Mouse (Mus musculus): ENCODE results near the gene Rasgrp2.

The Rasgrp2 gene

DNA sequence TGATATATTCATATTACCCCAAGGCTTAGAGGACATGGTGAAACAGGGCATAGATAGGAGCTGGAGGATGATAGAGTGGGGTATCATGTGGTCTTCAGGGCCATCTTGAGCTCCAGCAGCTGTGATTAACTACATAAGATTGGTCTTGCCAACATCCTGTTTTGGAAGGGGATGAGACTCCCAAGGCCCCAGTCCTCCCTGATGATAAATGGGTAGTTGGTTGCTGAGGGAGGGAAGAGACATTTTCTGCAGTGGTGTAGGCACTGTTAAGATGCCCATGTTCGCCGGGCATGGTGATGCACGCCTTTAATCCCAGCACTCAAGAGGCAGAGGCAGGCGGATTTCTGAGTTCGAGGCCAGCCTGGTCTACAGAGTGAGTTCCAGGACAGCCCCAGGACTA is 17.9 kb upstream of the Rasgrp2 start:
- intact Hi-C loops (cut with DNase I), result no loop called here

DNA sequence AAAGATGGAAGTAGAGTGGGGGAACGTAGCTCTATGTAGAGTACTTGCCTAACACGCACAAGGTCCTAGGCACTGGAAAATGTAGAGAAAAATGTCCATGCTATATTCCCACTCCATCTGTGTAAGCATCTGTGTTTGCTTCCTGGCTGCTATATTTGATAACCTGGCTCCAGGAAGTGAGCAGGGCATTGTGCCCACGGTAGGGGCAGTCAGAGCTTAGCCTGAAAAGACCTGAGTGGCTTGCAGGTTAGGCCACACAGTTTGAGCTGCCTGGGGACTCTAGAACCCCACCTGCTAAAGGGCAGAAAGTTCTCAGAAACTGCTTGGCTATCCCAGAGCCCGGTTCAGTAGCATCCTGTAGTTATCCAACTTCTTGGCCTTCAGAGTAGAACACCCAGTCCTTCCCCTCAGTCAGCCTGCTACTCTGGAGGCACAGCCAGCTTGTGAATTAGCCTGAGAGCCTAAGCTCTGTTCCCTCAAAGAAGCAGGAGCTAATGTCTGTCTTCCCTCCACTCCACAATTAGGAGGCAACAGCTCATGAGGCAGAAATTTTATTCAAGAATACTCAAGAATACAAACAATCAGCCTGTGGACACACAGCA is 16.7 kb upstream of the Rasgrp2 start:
- intact Hi-C loops (cut with DNase I), result no loop called here

DNA sequence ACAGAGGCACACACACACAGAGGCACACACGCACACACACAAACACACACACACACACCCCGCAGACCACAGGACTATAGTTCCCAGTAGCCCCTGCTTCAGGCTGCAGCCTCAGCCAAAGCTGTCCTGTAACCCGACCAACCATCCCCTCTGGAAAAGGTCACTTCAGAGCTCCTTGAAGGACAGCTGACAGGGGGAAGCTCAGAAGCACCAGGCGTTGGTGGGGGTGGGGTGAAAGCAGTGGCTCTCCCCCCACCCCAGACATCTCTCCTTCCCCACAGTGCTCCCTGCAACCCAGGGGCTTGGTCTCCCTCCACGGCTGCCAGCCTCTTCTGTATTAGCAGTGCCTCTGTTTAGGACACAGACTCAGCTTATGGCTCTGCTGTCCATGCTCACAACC is 15.7 kb upstream of the Rasgrp2 start:
- intact Hi-C loops (cut with DNase I), result no loop called here

DNA sequence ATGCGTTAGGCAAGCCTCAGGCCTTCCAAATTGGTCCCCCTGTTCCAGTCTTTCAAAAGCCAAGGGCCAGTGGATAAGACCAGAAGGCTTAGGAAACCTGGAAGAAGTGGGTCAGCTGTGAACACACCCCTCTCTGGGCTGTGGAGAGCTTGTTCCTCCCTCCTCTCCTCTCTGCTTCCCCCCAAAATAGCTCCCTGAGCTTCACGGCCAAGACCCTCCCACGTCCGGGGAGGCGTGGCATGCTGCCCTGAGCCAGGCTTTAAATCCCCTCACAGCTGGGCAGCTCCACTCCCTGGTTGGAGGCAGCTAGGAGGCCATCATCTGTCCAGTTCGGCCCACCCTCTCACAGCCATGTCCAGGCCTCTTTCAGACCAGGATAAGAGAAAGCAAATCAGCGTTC is 15.0 kb upstream of the Rasgrp2 start, which contains the start of gene Pygm:
Gene Pygm (plus strand): TSS at position 272 of the 400 bp plus-strand sequence.
- intact Hi-C loops (cut with DNase I), result no loop called here

DNA sequence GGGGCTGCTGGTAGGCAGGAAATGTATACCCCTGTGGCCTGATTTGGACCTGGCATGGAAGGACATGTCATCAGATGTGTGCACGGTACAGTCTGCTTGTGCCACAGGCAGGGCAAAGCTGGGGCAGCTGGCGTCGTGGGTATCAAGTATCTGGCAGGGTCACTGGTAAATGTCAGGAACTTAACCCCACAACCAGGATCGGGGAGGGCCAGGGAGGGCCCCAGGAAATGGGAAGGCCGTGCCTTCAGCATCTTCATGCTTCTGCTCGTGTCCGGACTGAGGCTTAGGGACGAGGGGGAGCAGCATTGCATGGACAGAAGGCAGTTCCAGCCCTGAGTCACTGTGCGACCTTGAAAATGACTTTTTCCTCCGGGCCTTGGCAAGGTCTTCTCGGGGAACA is 14.2 kb upstream of the Rasgrp2 start:
- intact Hi-C loops (cut with DNase I), result no loop called here

DNA sequence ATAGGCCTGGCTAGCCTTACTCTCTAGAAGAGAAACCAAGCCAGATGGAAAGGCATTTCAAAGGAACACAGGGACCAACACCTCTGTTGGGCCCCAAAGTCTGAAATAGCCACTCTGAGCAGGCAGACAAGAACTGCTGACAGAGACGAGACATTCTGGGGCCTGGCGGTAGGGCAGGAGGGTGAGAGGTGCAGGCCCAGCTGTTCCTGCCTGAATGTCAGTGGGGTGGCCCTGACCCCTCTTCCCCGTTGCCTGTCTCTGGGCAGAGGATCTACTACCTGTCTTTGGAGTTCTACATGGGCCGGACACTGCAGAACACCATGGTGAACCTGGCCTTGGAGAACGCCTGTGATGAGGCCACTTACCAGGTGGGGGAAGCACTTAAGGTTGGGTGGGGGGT is 13.7 kb upstream of the Rasgrp2 start:
- intact Hi-C loops (cut with DNase I), result no loop called here

DNA sequence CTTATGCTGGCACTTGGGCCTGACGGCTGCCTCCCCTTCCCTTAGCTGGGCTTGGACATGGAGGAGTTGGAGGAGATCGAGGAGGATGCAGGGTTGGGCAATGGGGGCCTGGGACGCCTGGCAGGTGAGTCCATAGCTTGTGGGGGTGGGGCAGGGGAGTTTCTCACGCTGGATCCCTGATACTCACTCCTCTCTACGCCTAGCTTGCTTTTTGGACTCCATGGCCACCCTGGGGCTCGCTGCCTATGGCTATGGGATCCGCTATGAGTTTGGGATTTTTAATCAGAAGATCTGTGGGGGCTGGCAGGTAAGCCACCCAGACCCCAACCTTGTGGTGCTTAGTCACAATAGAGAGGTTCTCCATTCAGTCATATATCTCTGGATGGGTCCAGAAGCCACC is 13.3 kb upstream of the Rasgrp2 start:
- intact Hi-C loops (cut with DNase I), result no loop called here

DNA sequence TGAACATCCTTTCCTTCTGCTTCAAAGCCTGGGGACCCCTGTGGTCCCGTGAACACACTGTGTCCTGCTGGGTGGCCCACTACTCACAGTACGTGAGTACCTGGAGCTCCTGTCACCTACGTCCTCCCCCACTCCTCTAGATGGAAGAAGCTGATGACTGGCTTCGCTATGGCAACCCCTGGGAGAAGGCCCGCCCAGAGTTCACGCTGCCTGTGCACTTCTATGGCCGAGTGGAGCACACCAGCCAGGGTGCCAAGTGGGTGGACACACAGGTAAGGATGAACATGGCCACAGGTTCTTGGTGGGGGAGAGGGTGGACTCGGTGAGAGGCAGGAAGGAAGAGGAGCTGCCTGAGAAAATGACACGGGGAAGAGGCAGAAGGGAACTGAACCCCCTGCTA is 12.9 kb upstream of the Rasgrp2 start:
- intact Hi-C loops (cut with DNase I), result no loop called here

DNA sequence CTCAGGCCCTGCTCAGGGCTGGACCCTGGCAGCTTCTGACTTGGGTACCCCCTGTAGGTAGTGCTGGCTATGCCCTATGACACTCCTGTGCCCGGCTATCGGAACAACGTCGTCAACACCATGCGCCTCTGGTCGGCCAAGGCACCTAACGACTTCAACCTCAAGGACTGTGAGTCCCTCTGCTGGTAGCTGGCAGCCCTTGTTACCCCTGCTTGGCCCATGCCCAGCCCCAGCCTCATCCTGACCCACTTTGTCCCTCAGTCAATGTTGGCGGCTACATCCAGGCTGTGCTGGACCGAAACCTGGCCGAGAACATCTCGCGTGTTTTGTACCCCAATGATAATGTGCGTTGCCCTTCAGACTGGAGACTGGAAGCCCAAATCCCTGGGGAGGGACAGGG is 11.1 kb upstream of the Rasgrp2 start:
- intact Hi-C loops (cut with DNase I), result no loop called here

DNA sequence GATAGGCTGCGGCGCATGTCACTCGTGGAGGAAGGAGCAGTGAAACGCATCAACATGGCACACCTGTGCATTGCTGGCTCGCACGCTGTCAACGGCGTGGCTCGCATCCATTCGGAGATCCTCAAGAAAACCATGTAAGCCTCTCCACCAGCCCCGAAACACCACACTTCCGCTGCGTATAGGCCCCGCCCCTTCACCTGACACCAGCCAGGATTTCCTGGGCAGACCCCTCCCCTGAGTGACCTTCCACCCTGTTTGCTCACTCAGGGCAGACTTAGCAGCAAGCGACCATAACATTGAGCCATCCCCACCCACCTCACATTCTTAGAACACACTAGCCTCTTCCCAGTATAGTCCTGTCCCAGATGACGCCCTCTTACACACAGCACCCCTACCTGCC is 9.3 kb upstream of the Rasgrp2 start:
- intact Hi-C loops (cut with DNase I), result no loop called here

DNA sequence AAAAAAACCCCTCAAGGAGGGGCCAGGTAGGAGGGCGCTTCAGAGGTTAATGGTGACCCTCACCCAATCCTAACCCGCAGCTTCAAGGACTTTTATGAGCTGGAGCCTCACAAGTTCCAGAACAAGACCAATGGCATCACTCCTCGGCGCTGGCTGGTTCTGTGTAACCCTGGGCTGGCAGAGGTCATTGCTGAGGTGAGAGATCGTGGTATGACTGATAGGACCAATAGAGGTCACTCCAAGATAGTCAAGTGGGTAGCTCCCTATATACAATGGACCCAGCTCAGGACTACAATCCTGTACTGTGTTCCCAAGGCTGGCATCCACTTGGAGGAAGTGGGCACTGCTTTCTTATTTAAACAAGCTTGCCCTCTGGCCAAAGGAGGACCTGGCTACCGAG is 8.9 kb upstream of the Rasgrp2 start:
- intact Hi-C loops (cut with DNase I), result no loop called here

DNA sequence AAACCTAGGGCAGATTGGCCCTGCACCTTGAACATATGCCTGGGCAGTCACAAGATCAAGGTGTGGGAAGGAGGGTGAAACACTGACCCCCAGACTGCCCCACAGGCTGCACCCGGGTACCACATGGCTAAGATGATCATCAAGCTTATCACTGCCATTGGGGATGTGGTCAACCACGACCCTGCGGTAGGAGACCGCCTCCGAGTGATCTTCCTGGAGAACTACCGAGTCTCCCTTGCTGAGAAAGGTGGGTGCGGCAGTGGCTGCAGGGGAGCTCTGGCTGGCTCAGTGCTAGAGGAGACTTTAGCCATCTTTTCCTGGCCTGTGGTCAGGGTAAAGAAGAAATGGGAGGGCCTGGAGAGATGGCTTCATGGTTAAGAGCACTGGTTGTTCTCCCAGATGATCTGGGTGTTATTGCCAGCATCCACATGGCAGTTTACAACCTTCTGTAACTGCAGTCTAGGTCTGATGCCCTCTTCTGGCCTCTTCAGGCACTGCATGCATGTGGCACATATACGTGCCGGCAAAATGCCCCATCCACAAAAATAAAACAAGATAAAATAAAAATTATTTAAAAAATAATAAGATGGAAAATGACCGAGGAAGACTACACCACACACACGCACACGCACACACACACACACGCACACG is 6.3 kb upstream of the Rasgrp2 start:
- intact Hi-C loops (cut with DNase I), result no loop called here

DNA sequence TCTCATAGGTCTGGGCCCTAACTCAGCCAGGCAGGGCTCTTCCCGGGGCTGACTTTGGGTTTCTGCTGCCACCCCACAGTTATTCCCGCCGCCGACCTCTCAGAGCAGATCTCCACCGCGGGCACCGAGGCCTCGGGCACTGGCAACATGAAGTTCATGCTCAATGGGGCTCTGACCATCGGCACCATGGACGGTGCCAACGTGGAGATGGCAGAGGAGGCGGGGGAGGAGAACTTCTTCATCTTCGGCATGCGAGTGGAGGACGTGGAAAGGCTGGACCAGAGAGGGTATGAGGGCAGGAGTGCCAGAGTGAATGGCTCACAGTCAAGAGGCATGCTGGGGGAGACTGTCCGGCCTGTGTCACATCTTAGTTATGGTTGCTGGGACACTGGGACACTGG is 5.5 kb upstream of the Rasgrp2 start:
- intact Hi-C loops (cut with DNase I), result no loop called here

DNA sequence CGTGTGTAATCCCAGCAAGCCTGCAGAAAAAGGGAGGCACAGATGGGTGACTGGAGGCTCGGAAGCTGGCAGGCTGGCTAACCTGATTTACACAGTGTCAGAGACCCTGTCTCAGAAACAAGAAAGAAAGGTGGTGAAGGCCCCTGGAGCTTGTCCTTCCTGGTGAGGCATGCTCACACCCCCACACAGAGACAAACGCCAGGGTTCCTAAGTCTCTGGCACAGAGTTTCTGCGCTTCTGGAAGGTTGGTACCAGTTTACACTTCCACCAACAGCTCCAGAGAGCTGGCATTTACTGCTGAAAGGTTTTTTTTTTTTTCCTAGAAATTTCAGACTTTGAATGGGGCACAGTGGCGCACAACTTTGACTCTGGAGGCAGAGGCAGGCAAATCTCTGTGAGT is 2.9 kb upstream of the Rasgrp2 start:
- intact Hi-C loops (cut with DNase I), result no loop called here

DNA sequence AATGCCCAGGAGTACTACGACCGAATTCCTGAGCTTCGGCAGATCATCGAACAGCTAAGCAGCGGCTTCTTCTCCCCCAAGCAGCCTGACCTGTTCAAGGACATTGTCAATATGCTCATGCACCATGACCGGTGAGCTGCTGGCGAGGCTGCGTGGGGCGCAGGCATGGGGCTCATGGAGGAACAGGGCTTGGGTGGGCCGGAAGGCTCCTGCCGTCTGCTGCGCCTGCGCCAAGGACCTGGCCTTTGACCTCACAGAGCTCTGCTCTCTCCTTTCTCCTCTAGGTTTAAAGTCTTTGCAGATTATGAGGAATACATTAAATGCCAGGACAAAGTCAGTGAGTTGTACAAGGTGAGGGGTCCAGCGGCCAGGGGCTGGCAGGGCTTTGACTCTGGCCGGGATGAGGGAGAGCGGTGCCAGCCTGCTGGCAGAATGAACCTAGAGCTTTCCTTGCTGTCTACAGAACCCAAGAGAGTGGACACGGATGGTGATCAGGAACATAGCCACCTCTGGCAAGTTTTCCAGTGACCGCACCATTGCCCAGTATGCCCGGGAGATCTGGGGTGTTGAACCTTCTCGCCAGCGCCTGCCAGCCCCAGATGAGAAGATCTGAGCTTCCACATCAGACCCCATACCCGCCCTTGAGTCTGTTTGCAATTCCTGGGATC is 1.4 kb upstream of the Rasgrp2 start:
- intact Hi-C loops (cut with DNase I), result no loop called here

DNA sequence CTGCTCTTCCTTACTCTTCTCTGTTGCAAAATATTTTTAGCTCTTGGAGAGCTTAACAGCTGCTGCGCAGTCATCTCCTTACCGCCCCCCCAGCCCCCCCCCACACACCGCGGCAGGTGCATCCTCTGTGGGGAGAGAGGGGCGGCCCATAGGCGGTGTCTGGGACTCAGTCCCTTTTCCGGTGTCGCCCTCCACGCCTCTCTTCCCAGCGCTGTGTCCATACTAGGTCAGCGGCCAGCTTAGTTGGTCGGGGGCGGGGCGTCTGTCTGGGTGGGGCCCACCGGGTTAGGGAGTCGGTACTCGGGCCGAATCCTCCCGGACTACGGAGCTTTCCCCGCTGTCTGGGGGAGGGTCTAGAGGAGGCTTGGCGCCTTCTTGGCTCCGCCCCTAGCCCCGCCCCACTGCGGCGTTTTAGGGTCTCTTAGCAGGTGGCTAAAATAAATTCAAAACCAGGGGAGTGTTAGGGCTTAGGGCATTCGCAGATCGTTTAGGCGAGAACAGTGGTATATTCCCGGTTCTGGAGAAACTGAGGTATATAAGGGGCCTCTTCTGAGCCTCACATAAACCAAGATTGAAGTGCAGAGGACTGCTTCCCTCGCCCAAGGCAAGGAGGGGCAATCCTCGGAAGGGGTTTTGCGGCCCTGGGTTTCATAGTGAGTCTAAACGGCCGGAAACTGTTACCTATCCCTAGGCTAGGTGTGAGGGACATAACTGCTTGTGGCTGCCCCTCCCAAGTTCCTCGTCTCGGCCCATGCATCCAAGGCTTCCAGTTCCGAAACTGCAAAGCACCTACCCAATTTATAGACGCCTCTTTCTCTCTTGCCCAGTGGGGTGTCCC is 474 bp upstream of the Rasgrp2 start:
- intact Hi-C loops (cut with DNase I), result no loop called here

DNA sequence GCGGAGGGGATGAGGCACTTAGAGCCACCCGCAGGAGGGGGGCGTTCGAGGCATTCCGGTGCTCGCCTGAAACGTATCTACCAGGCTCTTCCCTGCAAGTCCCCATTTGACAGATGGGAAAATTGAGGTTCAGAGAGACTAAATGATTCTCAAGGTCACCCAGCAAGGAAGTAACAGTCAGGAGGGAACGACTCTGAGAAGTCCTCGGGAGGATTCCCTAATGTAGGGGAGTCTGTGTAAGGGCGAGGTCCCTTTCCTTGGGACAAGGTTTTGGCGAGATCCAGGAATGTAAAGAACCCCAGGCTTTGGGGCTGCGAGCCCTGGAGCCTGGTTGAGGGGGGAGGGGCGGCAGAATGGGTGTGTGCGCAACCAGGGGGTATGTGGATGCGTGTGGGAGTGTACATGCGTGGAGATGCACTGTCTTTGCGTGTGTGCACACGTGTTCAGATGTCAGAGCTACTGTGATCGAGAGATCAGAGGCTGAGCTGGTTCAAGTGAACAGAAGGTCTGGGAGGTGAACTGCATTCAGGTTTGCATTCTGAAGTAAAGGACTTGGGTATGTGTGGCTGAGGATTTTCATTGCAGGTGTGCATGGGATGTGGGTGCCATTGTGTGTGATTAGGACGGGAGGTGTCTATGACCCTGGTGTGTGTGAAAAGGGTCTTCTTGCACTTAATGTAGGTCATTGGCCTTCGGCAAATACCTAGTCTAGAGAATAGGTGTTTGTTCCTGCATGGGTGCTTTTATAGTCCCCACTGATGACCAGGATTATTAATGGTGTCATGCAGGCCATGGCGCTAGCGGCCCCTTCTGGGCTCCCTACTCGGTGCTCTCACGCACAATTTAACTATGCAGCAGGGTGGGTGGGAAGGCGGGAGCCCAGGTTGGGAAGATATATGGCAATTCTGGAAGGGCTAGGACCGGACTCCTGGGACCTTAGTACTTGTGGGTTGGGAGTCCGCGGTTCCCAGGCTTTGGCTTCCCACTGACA is 1.3 kb downstream of the Rasgrp2 start:
- intact Hi-C loops (cut with DNase I), result loop anchor here (1.0 kb wide), 1 partner anchor 52 kb away; no protein-coding TSS in a partner anchor

DNA sequence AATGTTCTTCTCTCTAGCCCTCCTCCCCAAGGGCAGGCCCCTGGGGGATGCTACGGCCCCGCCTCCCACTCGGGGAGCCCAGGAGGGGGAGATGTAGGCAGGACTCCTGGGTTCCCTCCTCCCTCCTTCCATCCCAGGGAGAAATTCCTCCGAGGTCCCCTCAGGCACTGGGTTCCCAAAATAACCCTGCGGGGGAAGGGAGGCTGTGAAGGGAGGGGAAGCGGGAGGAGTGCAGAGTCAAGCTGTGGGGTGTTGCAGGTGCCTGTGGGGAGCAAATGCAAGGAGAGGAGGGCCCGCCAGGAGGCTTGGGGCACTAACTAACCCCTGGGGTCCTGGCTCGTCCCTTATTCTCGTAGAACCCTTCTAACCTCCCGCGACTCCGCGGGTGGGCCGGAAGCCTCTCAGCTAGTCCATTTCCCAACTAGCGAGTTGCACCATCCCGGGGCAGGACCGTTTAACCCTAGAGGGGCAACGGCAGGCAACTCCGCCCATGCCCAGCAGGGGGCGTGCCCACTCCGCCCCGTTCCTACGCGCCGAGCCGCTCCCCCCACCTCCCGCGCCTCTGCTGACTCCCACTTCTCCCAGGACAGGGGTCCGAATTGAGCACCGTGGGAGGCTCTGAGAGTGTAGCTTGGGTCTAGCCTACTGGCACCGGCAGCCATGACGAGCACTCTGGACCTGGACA is 2.1 kb downstream of the Rasgrp2 start:
- intact Hi-C loops (cut with DNase I), result loop anchor here (1.0 kb wide), 1 partner anchor 51 kb away; no protein-coding TSS in a partner anchor

DNA sequence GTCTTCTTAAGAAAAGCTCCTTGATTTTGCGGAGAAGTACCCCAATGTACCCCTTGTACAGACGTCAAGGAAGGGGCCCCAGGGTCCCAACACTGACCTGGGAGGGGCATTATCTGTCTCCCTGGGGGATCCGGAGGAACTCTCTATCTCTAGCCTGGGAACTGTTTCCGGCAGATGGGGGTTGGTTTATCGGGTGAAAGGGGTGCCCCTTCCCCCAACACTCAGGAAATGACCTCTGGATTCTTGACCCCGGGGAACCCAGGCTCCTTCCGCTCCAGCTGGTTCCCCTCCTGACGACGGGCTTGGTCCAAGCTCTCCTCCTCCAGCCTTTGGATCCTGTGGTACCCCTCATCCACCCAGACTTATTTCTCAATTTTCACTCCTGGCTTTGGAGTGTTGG is 2.8 kb downstream of the Rasgrp2 start:
- intact Hi-C loops (cut with DNase I), result loop anchor here (1.0 kb wide), 1 partner anchor 50 kb away; no protein-coding TSS in a partner anchor

DNA sequence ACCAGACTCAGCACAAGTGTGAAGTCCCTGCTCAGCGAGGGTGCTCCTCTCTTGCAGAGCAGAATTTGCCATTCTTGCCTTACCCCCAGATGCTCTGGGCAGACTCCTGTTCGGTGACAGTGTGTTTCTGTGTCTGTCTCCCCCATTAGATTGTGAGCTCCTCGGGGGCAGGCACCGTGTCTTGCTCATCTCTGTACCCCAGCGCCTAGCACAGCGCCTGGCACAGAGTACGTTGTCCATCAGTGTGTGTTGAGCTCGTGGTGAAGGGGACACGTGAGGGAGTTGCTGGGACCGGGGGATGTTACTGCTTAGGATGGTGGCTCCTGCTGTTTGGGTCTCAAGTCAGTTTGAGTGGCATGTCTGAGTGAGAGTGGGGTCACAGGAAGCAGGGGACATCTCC is 4.7 kb downstream of the Rasgrp2 start:
- intact Hi-C loops (cut with DNase I), result no loop called here

All from adrenal gland (tissue).